In the genomic region with DNA sequence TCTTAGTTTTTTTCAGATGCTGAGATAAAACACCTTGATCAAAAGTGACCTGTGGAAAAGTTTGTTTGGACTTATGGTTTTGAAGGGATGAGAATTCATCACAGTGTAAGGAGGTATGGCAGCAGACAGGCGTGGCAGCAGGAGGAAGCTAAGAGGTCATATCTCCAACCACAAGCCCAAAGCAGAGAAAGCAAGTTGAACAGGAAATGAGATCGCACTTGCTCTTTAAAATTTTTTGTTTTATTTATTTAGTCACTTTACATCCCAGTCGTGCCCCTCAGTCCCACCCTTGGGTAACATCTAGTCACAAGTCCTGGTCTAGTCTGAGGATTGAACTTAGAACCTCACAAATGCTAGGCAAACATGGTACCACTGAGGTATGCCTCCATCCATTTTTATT, we compare ENCODE assay signal across 36 mouse cellular contexts. TPM values are rescaled to one million over a fixed set of nuclear protein-coding genes. Genes with fewer than 3 reads are reported as not detected.
DNase-seq lines count a peak whose midpoint lies in the region; ATAC-seq and TF ChIP-seq lines count a peak whose summit lies in the region.
"Had no signal": no experiment of that assay in that cellular context is flagged by ENCODE, and none has a peak within 500 bp of the region (broad histone marks: within the 10 kb centered on the region; RNA-seq: fewer than 3 reads in every experiment).

No protein-coding gene starts in this region.

- DNase-seq in 416B (ENCODE audit: low read depth) (peak; percentile 66), MEL (ENCODE audit: low read depth, low spot score) (peak; percentile 54)
- no peak for DNase-seq in hindbrain, embryonic 11.5 days (ENCODE audit: low spot score)
- DNase-seq in heart, adult 8-10 months (ENCODE audit: low spot score) = no peak
- DNase-seq: adrenal gland, postnatal 25 days; cerebellum, adult 2 months; cerebellum, postnatal 14 days; forebrain, postnatal 0 days; gastrocnemius, postnatal 14 days; heart, adult 11 months; heart, postnatal 36 days; kidney, adult 2 months; liver; lung, adult 2 months; lung, postnatal 10 days; midbrain, embryonic 14.5 days; retina, postnatal 1 day; right cerebral cortex, postnatal 14 days; thymus, adult 18-20 months; thymus, postnatal 25 days had no signal

- peaks cover 0 to 31% of the 10 kb centered on the region in 2 experiments; a peak in 2 of 4 replicates for H3K36me3 ChIP-seq in MEL (ENCODE audit: control insufficient read depth in 1 of 2, insufficient read depth in 2 of 2, low read length in 2 of 2)
- no peaks in the 10 kb centered on the region for H3K36me3 ChIP-seq in kidney, embryonic 16.5 days (ENCODE audit: insufficient read depth, low read length)
- no peaks in the 10 kb centered on the region for H3K36me3 ChIP-seq in hindbrain, embryonic 11.5 days (ENCODE audit: control insufficient read depth, insufficient read depth, low read length)
- H3K36me3 ChIP-seq: embryonic facial prominence, embryonic 10.5 days; embryonic facial prominence, embryonic 15.5 days; forebrain, embryonic 12.5 days; intestine, embryonic 15.5 days; neural tube, embryonic 12.5 days had no signal

- TF ChIP-seq RAD21 in MEL (IDR thresholded peaks at IDR 0.05; ENCODE audit: low read depth, low read length) = no peak

- peaks cover 2% of the 10 kb centered on the region; the same call in 1 of the 2 replicates for H3K79me2 ChIP-seq in MEL (ENCODE audit: control insufficient read depth, insufficient read depth, low read length, poor library complexity)

- peak overlapping the region; percentile 32 to 64; a peak in 3 of 4 replicates for H3K4me3 ChIP-seq in MEL (ENCODE audit: control insufficient read depth in 1 of 2, insufficient read depth in 1 of 2, low read depth in 2 of 2, low read length in 2 of 2)
- no peak overlapping the region for H3K4me3 ChIP-seq in kidney, embryonic 16.5 days (ENCODE audit: low read length)
- no peak overlapping the region for H3K4me3 ChIP-seq in hindbrain, embryonic 11.5 days (ENCODE audit: low read depth, low read length)
- H3K4me3 ChIP-seq: embryonic facial prominence, embryonic 10.5 days; embryonic facial prominence, embryonic 15.5 days; forebrain, embryonic 12.5 days; intestine, embryonic 15.5 days; neural tube, embryonic 12.5 days had no signal

- H3K9ac ChIP-seq in MEL (ENCODE audit: control insufficient read depth, low read depth, low read length, poor library complexity, severe bottlenecking) = peak overlapping the region; percentile 29; the same call in 1 of the 2 replicates
- H3K9ac ChIP-seq in kidney, embryonic 16.5 days (replicated peaks; ENCODE audit: low read length) = no peak overlapping the region
- H3K9ac ChIP-seq in hindbrain, embryonic 11.5 days (ENCODE audit: low read depth, low read length) = no peak overlapping the region
- H3K9ac ChIP-seq: embryonic facial prominence, embryonic 15.5 days; forebrain, embryonic 12.5 days; forebrain, postnatal 0 days; hindbrain, embryonic 14.5 days; intestine, embryonic 15.5 days; liver, embryonic 14.5 days; neural tube, embryonic 12.5 days had no signal

- ATAC-seq in granulocyte monocyte progenitor cell, adult 5-6 weeks (replicated peaks; ENCODE audit: poor library complexity, severe bottlenecking) = peak; percentile 47
- peak; percentile 52 for ATAC-seq in megakaryocyte progenitor cell, adult 5-6 weeks (replicated peaks; ENCODE audit: poor library complexity)
- no peak for ATAC-seq in kidney, embryonic 16.5 days (ENCODE audit: low FRiP score, low TSS enrichment)
- ATAC-seq in hindbrain, embryonic 11.5 days (ENCODE audit: low FRiP score) = no peak
- ATAC-seq in frontal cortex, adult (ENCODE audit: low TSS enrichment) = no peak
- ATAC-seq: forebrain, postnatal 0 days; intestine, embryonic 15.5 days had no signal

- peak; percentile 21 to 47; a peak in 2 of 4 replicates for TF ChIP-seq EP300 in MEL (IDR thresholded peaks at IDR 0.05; ENCODE audit: low read depth in 1 of 2, low read length in 2 of 2)

- 56% methylated on average over 3 of the region's 3 CpGs for whole genome bisulfite sequencing in kidney, embryonic 16.5 days
- 70% methylated on average over 3 of the region's 3 CpGs for WGBS in hindbrain, embryonic 11.5 days

- H3K27ac ChIP-seq in MEL (ENCODE audit: control insufficient read depth, low read depth, low read length) = peak overlapping the region; percentile 73
- no peak overlapping the region for H3K27ac ChIP-seq in kidney, embryonic 16.5 days (ENCODE audit: low read length)
- no peak overlapping the region for H3K27ac ChIP-seq in hindbrain, embryonic 11.5 days (ENCODE audit: low read depth, low read length)
- H3K27ac ChIP-seq: embryonic facial prominence, embryonic 10.5 days; embryonic facial prominence, embryonic 15.5 days; forebrain, embryonic 12.5 days; hindbrain, embryonic 14.5 days; intestine, embryonic 15.5 days; kidney, postnatal 0 days; liver, embryonic 14.5 days; neural tube, embryonic 12.5 days; stomach, postnatal 0 days had no signal

- H3K4me1 ChIP-seq in MEL (ENCODE audit: control insufficient read depth in 1 of 2, insufficient read depth in 2 of 2, low read length in 2 of 2) = peaks cover 21% of the 10 kb centered on the region in 2 experiments
- no peaks in the 10 kb centered on the region for H3K4me1 ChIP-seq in kidney, embryonic 16.5 days (ENCODE audit: insufficient read depth, low read length)
- no peaks in the 10 kb centered on the region for H3K4me1 ChIP-seq in hindbrain, embryonic 11.5 days (replicated peaks; ENCODE audit: control insufficient read depth, insufficient read depth, low read length)
- H3K4me1 ChIP-seq: embryonic facial prominence, embryonic 10.5 days; embryonic facial prominence, embryonic 15.5 days; forebrain, embryonic 12.5 days; intestine, embryonic 15.5 days; neural tube, embryonic 12.5 days had no signal

- TF ChIP-seq POLR2A in MEL (IDR thresholded peaks at IDR 0.05; ENCODE audit: control insufficient read depth in 1 of 2, insufficient read depth in 1 of 2, low read depth in 1 of 2, low read length in 2 of 2, poor library complexity in 1 of 2) = no peak

- no peak overlapping the region for H3K4me2 ChIP-seq in kidney, embryonic 16.5 days (replicated peaks; ENCODE audit: low read depth, low read length)
- H3K4me2 ChIP-seq in hindbrain, embryonic 11.5 days (replicated peaks; ENCODE audit: low read depth, low read length) = no peak overlapping the region
- H3K4me2 ChIP-seq: embryonic facial prominence, embryonic 15.5 days; forebrain, embryonic 12.5 days; heart, embryonic 11.5 days; hindbrain, embryonic 14.5 days; intestine, embryonic 15.5 days; neural tube, embryonic 12.5 days had no signal

- no peaks in the 10 kb centered on the region for H3K9me3 ChIP-seq in MEL (replicated peaks; ENCODE audit: insufficient read depth, low read length)
- no peaks in the 10 kb centered on the region for H3K9me3 ChIP-seq in kidney, embryonic 16.5 days (ENCODE audit: low read length)
- no peaks in the 10 kb centered on the region for H3K9me3 ChIP-seq in hindbrain, embryonic 11.5 days (ENCODE audit: control insufficient read depth, low read length)
- H3K9me3 ChIP-seq: embryonic facial prominence, embryonic 10.5 days; embryonic facial prominence, embryonic 15.5 days; forebrain, embryonic 12.5 days; intestine, embryonic 15.5 days; neural tube, embryonic 12.5 days had no signal

- no peak for TF ChIP-seq CTCF in MEL (IDR thresholded peaks at IDR 0.05 in 2 of 3, conservative IDR thresholded peaks at IDR 0.05 in 1 of 3; ENCODE audit: control insufficient read depth in 1 of 3, insufficient read depth in 1 of 3, low read depth in 2 of 3, low read length in 3 of 3, poor library complexity in 1 of 3, severe bottlenecking in 1 of 3)

- H3K27me3 ChIP-seq in MEL (ENCODE audit: control insufficient read depth in 1 of 2, insufficient read depth in 2 of 2, low read length in 2 of 2) = no peaks in the 10 kb centered on the region
- H3K27me3 ChIP-seq in kidney, embryonic 16.5 days (ENCODE audit: insufficient read depth, low read length) = no peaks in the 10 kb centered on the region; the same call in 1 of the 2 replicates
- H3K27me3 ChIP-seq in hindbrain, embryonic 11.5 days (ENCODE audit: control insufficient read depth, insufficient read depth, low read length) = no peaks in the 10 kb centered on the region
- H3K27me3 ChIP-seq: CH12.LX; embryonic facial prominence, embryonic 15.5 days; forebrain, embryonic 12.5 days; intestine, embryonic 15.5 days; neural tube, embryonic 12.5 days had no signal

TF ChIP-seq in MEL, 35 proteins besides CTCF, POLR2A, EP300 and RAD21:
- TF ChIP-seq TBP (IDR thresholded peaks at IDR 0.05; ENCODE audit: low read depth, low read length) (no peak), MAX (IDR thresholded peaks at IDR 0.05; ENCODE audit: low read length) (no peak), MEF2A (IDR thresholded peaks at IDR 0.05; ENCODE audit: extremely low read depth, insufficient replicate concordance, low read depth, low read length, poor library complexity, severe bottlenecking) (no peak), SMC3 (IDR thresholded peaks at IDR 0.05; ENCODE audit: low read depth, low read length) (no peak), CHD1 (IDR thresholded peaks at IDR 0.05; ENCODE audit: low read depth, low read length) (no peak), CHD2 (IDR thresholded peaks at IDR 0.05; ENCODE audit: low read length) (no peak), ZKSCAN1 (IDR thresholded peaks at IDR 0.05; ENCODE audit: low read depth, low read length) (no peak), TAL1 (IDR thresholded peaks at IDR 0.05; ENCODE audit: low read length) (no peak), ETS1 (IDR thresholded peaks at IDR 0.05; ENCODE audit: low read depth, low read length) (peak; percentile 36; the same call in 1 of the 2 replicates), POLR2AphosphoS5 (IDR thresholded peaks at IDR 0.05; ENCODE audit: borderline replicate concordance, low read depth, low read length) (no peak), BHLHE40 (IDR thresholded peaks at IDR 0.05; ENCODE audit: borderline replicate concordance, low read depth, low read length) (no peak), NELFE (IDR thresholded peaks at IDR 0.05; ENCODE audit: low read depth, low read length) (peak; percentile 17; the same call in 1 of the 2 replicates), SIN3A (IDR thresholded peaks at IDR 0.05; ENCODE audit: low read length) (no peak)

RNA-seq across cellular contexts. Expression of gene 5430427O19Rik, which starts 2.1 kb away (rescaled TPM):
- total RNA-seq in MEL (2012; rRNA removed) = 1.2 and 1.3 TPM in 2 replicates
- polyA plus RNA-seq in MEL (2012; ENCODE audit: insufficient read depth in 1 of 2, insufficient read length in 2 of 2, low read depth in 1 of 2, low replicate concordance in 2 of 2, missing spikeins in 1 of 2) = 1 to 10 TPM in 1 of 2 experiments, not detected in 1; 1.7 TPM
- 10.2 and 15.1 TPM in 2 replicates for total RNA-seq in granulocyte monocyte progenitor cell, adult 5-6 weeks (2014; fragmentation: Nextera tagmentation)
- 15.1 and 17.1 TPM in 2 replicates for total RNA-seq in granulocyte monocyte progenitor cell, adult 5-6 weeks (2017)
- total RNA-seq in megakaryocyte progenitor cell, adult 5-6 weeks (2015) = 10.1 and 13.4 TPM in 2 replicates
- total RNA-seq in megakaryocyte progenitor cell, adult 5-6 weeks (2017) = 12.3 and 14.0 TPM in 2 replicates
- 0.07 and 0.15 TPM in 2 replicates for polyA plus RNA-seq in kidney, embryonic 16.5 days (2015; fragmentation: Nextera tagmentation; extraction: Ambion mirVana)
- 0.11 TPM in 1 of 2 replicates, not detected in the other for polyA plus RNA-seq in hindbrain, embryonic 11.5 days (2014; fragmentation: Nextera tagmentation; extraction: Ambion mirVana)
- total RNA-seq in heart, adult 8-10 months (2022) = under 1 TPM; 0.12 to 0.26 (median 0.19) TPM
- polyA plus RNA-seq: embryonic facial prominence, embryonic 10.5 days; small intestine, adult 2 months had no signal

Comparison
In these comparisons a context has a peak if more than half of its experiments do, and no peak if none do; other contexts are left out.
1. DNase-seq: peak in 416B (single experiment) and MEL (single experiment); none in hindbrain, embryonic 11.5 days (single experiment) and heart, adult 8-10 months (single experiment).
2. H3K4me3 ChIP-seq: peak in MEL (2 of 2); none in kidney, embryonic 16.5 days (single experiment) and hindbrain, embryonic 11.5 days (single experiment).
3. ATAC-seq: peak in granulocyte monocyte progenitor cell, adult 5-6 weeks (single experiment) and megakaryocyte progenitor cell, adult 5-6 weeks (single experiment); none in kidney, embryonic 16.5 days (single experiment), hindbrain, embryonic 11.5 days (single experiment) and frontal cortex, adult (single experiment).